Mouse (Mus musculus): ENCODE measurements around the gene Rbp7. TPM values are rescaled to one million over a fixed set of nuclear protein-coding genes. Genes with fewer than 3 reads are reported as not detected.

The Rbp7 gene
- polyA plus RNA-seq, 1 experiment from 2014 or later: not detected

DNA sequence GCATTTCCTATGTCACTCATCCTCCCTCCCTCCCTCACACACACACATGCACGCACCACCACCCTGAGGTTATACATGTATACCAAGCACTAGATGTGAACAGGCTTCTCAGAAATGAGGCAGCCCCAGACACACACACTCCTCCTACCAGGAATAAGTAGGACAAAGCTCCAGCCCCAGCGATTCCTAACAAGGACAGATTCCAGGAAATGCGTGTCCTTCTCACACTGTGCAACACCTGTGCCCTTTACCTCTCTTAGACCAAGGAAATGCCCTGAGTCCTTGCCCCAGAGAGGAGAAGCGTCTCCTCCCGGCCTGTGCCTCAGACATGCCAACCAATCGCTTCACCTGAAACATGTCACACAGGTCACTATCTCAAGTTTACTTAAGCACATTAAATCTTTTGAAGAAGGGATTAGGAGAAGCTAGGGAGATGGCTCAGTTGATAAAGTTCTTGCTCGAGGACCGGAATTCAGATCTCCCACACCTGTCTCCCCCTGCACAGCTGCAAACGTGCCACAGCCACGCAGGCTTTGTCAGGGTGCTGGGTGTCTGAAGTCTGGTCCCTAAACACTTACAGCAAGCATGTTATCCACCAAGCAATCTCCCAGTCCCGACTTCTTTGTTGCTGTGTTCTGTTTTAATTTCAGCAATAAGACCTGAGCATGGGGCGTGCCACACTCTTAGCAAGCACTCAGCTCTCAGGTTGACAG, 53.7 kb downstream of the Rbp7 start:
- H3K4me1 ChIP-seq: peaks cover 45% of the 10 kb centered on the region

More for the DNA sequence above, 53.7 kb downstream of the Rbp7 start:
- no peak for ATAC-seq
- no peaks in the 10 kb centered on the region for H3K27me3 ChIP-seq
- H3K4me3 ChIP-seq: no peak overlapping the region
- no peak overlapping the region for H3K9ac ChIP-seq
- H3K9me3 ChIP-seq (replicated peaks): no peaks in the 10 kb centered on the region
- no peak overlapping the region for H3K27ac ChIP-seq
- peaks cover 22% of the 10 kb centered on the region for H3K36me3 ChIP-seq (ENCODE audit: poor library complexity, severe bottlenecking)
- WGBS: 86% methylated on average over 12 of the region's 12 CpGs
- no peak overlapping the region for H3K4me2 ChIP-seq

Other genes starting within 250 kb of the Rbp7 start
- 136 TPM in 2 replicates for gene Kif1b, start 147.3 kb downstream of the Rbp7 start, polyA plus RNA-seq (2015; fragmentation: Nextera tagmentation; extraction: Ambion mirVana)
- 47.4 and 53.0 TPM in 2 replicates for gene Ube4b, start 28.2 kb downstream of the Rbp7 start, polyA plus RNA-seq (2015; fragmentation: Nextera tagmentation; extraction: Ambion mirVana)
- 0.28 and 0.62 TPM in 2 replicates for gene Tmem274, start 22.4 kb upstream of the Rbp7 start, polyA plus RNA-seq (2015; fragmentation: Nextera tagmentation; extraction: Ambion mirVana)
- 11.8 and 15.7 TPM in 2 replicates for gene Nmnat1, start 30.2 kb upstream of the Rbp7 start, polyA plus RNA-seq (2015; fragmentation: Nextera tagmentation; extraction: Ambion mirVana)
- 50.3 and 59.4 TPM in 2 replicates for gene Lzic, start 30.3 kb upstream of the Rbp7 start, polyA plus RNA-seq (2015; fragmentation: Nextera tagmentation; extraction: Ambion mirVana)
- 80.2 and 81.2 TPM in 2 replicates for gene Ctnnbip1, start 63.3 kb upstream of the Rbp7 start, polyA plus RNA-seq (2015; fragmentation: Nextera tagmentation; extraction: Ambion mirVana)
- gene Clstn1, start 131.5 kb upstream of the Rbp7 start, polyA plus RNA-seq (2015; fragmentation: Nextera tagmentation; extraction: Ambion mirVana): 22.7 and 26.0 TPM in 2 replicates
- 8.0 and 9.0 TPM in 2 replicates for gene Pik3cd, start 247.6 kb upstream of the Rbp7 start, polyA plus RNA-seq (2015; fragmentation: Nextera tagmentation; extraction: Ambion mirVana)

Data from forebrain, embryonic 13.5 days (tissue).